Mouse (Mus musculus): ENCODE results near the gene Clic3. TPM values are rescaled to one million over a fixed set of nuclear protein-coding genes. Genes with fewer than 3 reads are reported as not detected.

Gene Clic3
- polyA plus RNA-seq, 1 experiment from 2014 or later: 7.2 TPM

DNA sequence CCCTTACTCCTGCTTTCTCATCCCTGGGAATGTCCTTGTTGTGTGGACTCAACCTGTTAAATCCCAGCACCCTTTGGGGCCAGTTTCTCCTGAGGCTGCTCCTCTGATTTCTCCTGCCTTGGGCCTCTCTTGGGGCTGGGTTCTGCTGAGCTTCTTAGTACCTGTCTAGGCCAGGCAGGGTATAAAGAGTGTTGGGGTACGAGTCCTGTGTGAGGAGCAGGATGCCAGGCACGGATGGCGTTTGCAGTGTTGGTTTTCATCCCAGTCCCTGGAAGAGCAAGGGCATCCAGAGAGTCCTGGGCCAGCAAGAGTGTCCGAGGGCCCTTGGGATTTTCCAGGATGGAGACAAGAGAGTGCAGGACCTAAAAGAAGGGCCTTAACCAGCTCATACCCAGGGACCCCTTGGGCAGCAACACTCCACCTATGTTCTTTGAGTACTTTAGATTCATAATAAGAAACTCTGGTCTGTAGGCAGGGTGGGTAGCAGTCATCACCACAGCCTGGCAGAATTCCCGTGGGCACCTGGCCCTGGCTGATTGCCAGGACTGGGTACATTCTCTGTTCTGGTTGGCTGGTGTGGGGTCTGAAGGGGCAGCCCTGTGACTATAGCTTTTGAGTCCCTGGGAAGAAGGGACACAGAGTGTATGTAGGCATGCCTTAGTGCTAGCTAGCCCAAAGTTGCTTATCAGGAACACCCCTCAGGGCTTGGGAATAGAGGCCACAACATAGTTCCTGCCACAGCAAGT, 27.0 kb upstream of the Clic3 start:
- H3K4me2 ChIP-seq: peak overlapping the region; percentile 94
- peak overlapping the region; percentile 49; the same call in 1 of the 2 replicates for H3K9ac ChIP-seq
- H3K9me3 ChIP-seq: no peaks in the 10 kb centered on the region
- no peak overlapping the region for H3K27ac ChIP-seq
- H3K27me3 ChIP-seq: peaks cover 46% of the 10 kb centered on the region
- H3K36me3 ChIP-seq: no peaks in the 10 kb centered on the region
- peaks cover 8% of the 10 kb centered on the region for H3K4me1 ChIP-seq
- WGBS: 70% methylated on average over 5 of the region's 5 CpGs
- H3K4me3 ChIP-seq: peak overlapping the region; percentile 69
- ATAC-seq (ENCODE audit: insufficient number of reproducible peaks, insufficient read depth, low FRiP score, low TSS enrichment, low read depth): no peak

DNA sequence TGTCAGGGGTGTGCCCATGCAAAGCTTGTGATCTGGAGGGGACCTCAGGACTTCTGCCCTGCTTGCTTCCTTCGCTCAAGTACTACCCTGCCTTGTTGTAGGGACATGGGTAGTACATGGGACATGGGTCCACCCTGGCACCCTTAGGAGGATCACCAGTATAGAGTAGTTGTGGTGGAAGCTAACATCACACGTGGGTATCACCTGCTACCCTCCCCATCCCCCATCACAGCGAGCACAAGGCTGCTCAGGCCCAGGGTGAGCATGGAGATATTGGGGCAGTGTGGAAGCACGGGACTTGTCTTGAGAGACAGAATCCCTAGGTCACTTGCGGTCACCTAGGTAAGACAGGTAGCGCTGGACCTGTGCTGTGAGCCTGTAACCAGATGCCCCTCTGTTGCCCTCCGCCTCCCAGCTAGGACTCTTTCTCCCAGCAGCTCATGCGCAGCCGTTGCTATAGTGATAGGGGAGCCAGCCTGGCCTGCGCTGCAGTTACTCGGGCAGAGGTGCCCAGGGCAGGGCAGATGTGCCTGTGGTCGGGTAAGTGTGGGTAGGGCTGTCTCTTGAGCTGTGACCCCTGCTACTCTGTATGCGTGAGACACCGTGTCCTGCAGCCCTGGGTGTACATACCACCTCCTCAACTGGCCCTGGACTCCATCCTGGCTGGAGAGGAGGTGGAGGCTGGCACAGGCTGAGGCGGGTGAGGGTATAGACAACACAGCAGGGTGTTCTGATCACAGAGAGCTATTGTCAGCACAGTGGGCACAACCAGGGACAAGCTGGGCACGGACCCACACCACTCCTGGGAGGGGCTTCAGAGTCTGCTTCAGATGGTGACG, 26.0 kb upstream of the Clic3 start:
- H3K9me3 ChIP-seq: no peaks in the 10 kb centered on the region
- H3K4me1 ChIP-seq: peaks cover 8% of the 10 kb centered on the region
- ATAC-seq (ENCODE audit: insufficient number of reproducible peaks, insufficient read depth, low FRiP score, low TSS enrichment, low read depth): no peak
- H3K4me3 ChIP-seq: no peak overlapping the region
- peaks cover 36% of the 10 kb centered on the region for H3K27me3 ChIP-seq
- H3K36me3 ChIP-seq: 0 out of 2 replicates have a peak, but pooled peaks cover 3% of the 10 kb centered on the region
- H3K4me2 ChIP-seq: no peak overlapping the region
- no peak overlapping the region for H3K9ac ChIP-seq
- 57% methylated on average over 17 of the region's 17 CpGs for WGBS
- no peak overlapping the region for H3K27ac ChIP-seq

DNA sequence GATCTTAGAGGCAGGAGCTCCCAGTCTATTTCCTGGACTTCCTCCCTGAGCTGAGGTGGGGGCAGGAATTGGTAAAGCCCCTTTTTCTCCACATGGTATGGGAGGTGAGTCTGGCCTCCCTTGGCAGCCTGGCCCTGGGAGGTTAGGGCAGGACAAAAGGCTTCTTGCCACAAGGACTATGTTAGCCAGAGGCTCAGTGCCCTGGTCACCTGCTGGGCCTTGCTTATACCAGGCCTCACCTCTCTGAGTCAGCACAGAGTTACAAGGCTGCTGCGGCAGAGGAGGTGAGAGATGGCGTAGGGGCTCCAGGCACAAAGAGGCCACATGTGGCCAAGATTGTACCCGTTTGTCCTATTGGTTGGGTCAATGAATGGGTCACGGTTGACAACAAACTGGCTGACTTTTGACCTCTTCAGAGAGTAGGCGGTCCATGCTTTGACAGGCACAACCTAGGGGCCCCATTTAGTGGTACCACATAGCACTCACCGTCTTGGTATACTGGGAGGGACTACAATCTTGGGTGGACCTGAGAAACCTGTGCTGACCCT, 25.3 kb upstream of the Clic3 start:
- no peak overlapping the region for H3K4me3 ChIP-seq
- no peak overlapping the region; the same call in 1 of the 2 replicates for H3K9ac ChIP-seq
- H3K4me2 ChIP-seq: no peak overlapping the region
- H3K36me3 ChIP-seq: 0 out of 2 replicates have a peak, but pooled peaks cover 3% of the 10 kb centered on the region
- WGBS: 53% methylated on average over 6 of the region's 6 CpGs
- H3K4me1 ChIP-seq: peaks cover 8% of the 10 kb centered on the region
- peaks cover 28% of the 10 kb centered on the region for H3K27me3 ChIP-seq
- no peak for ATAC-seq (ENCODE audit: insufficient number of reproducible peaks, insufficient read depth, low FRiP score, low TSS enrichment, low read depth)
- H3K9me3 ChIP-seq: no peaks in the 10 kb centered on the region
- no peak overlapping the region for H3K27ac ChIP-seq

DNA sequence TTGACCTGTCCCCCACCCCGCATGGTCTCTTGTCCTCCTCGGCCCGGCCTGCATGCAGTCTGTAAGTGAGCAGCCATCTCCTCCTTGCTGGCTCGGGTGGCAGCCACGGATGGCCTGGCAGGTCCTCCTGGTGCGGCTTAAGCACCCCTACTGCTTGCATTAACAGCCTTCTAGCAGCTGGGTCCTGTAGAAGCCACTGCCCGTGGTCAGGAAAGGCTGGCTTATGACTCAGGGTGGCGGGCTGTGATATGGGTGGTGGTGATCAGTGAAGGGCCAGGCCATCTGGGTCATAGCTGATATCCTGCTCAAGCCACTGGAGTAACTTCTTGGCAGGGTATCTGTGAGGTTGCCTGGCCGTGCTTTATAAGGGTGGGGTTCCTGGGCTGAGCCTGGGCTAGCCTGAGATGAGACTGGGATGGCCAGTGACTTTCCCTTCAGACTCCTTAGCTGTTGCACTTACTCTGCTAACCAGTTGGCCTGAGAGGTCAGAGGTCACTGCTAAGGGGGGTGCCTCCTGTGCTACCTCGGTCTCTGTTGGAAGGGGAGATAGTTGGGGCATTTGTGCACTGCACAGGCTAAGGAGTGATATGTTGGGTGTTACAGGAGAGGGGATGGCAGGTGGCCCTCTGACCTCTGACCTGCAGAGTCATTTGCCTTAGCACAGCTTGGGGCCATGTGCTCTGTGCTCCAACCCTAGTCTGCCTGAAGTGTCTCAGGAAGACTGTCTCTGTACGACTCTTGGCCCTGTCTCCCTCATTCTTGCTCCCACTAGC, 24.1 kb upstream of the Clic3 start:
- no peak overlapping the region for H3K4me3 ChIP-seq
- ATAC-seq (ENCODE audit: insufficient number of reproducible peaks, insufficient read depth, low FRiP score, low TSS enrichment, low read depth): no peak
- no peak overlapping the region for H3K27ac ChIP-seq
- H3K9me3 ChIP-seq: no peaks in the 10 kb centered on the region
- peaks cover 24% of the 10 kb centered on the region for H3K27me3 ChIP-seq
- peak overlapping the region; percentile 3; the same call in 1 of the 2 replicates for H3K9ac ChIP-seq
- no peak overlapping the region for H3K4me2 ChIP-seq
- peaks cover 8% of the 10 kb centered on the region for H3K4me1 ChIP-seq
- 74% methylated on average over 11 of the region's 11 CpGs for WGBS
- peaks cover 4% of the 10 kb centered on the region; the same call in 1 of the 2 replicates for H3K36me3 ChIP-seq

DNA sequence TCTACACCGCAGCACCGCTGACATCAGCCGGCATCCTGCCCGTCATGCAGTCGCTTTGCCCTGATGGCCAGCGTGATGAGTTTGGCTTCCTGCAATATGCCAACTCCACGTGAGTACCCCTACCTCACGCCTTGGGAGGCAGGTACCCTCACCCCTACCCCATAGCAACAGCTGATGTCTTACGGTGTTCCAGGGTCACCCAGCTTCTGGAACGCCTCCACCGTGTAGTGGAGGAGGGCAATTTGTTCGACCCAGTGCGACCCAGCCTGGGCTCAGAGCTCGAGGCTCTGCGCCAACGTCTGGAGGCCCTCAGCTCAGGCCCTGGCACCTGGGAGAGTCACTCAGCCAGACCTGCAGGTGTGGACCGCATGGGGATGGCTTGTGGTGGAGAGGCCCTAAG, 23.5 kb upstream of the Clic3 start:
- Histone ChIP-seq H3K4me1 (peaks cover 8% of the 10 kb centered on the region), H3K27ac (no peak overlapping the region), H3K4me3 (no peak overlapping the region), H3K4me2 (no peak overlapping the region), H3K9me3 (no peaks in the 10 kb centered on the region), H3K9ac (peak overlapping the region; percentile 3; the same call in 1 of the 2 replicates), H3K36me3 (peaks cover 9% of the 10 kb centered on the region; the same call in 1 of the 2 replicates), H3K27me3 (peaks cover 24% of the 10 kb centered on the region)
- WGBS: 89% methylated on average over 17 of the region's 17 CpGs
- ATAC-seq (ENCODE audit: insufficient number of reproducible peaks, insufficient read depth, low FRiP score, low TSS enrichment, low read depth): no peak

DNA sequence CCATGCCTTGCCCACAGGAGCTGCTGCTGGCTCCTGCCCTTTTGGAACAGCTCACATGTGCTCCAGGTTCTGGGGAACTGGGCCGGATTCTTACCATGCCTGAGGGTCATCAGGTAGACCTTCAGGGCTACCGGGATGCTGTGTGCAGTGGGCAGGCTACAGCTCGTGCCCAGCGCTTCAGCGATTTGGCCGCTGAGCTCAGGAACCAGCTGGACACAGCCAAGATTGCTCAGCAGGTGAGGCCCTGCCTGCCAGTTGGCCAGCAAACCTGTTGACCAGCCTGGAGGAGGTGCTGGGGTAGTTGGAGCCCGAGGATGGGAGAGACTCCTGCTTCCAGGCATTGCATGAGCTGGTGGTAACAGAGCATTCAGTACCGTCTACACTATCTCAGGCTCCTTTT, 22.3 kb upstream of the Clic3 start:
- WGBS: 87% methylated on average over 8 of the region's 8 CpGs
- peaks cover 18% of the 10 kb centered on the region for H3K27me3 ChIP-seq
- H3K36me3 ChIP-seq: peaks cover 15% of the 10 kb centered on the region
- H3K27ac ChIP-seq: no peak overlapping the region
- no peak for ATAC-seq (ENCODE audit: insufficient number of reproducible peaks, insufficient read depth, low FRiP score, low TSS enrichment, low read depth)
- H3K4me2 ChIP-seq: no peak overlapping the region
- peaks cover 3% of the 10 kb centered on the region; the same call in 1 of the 2 replicates for H3K4me1 ChIP-seq
- no peak overlapping the region for H3K4me3 ChIP-seq
- H3K9me3 ChIP-seq: no peaks in the 10 kb centered on the region
- no peak overlapping the region for H3K9ac ChIP-seq

DNA sequence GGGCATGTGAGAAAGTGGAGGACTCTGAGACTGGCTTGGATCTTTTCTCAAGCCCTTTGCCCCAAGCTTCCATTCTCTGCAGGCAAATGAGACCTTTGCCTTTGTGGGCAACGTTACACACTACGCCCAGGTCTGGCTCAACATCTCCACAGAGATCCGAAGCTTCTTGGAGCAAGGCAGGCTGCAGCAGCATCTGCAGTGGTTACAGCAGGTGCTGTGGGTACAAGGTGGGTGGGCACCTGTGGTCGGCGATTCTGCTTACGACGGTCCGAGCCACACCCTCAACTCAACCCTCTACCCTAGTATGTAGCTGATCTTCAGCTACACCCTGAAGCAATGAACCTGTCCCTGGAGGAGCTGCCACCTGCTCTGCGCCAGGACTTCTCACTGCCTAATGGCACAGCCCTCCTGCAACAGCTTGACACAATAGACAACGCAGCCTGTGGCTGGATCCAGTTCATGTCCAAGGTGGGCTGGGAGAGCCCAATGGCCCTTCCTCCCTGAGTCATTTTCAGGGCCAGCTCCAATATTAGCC, 20.3 kb upstream of the Clic3 start:
- no peaks in the 10 kb centered on the region for H3K9me3 ChIP-seq
- H3K9ac ChIP-seq: no peak overlapping the region
- peaks cover 15% of the 10 kb centered on the region for H3K36me3 ChIP-seq
- no peak overlapping the region for H3K4me2 ChIP-seq
- H3K4me3 ChIP-seq: no peak overlapping the region
- no peaks in the 10 kb centered on the region for H3K27me3 ChIP-seq
- H3K27ac ChIP-seq: no peak overlapping the region
- ATAC-seq (ENCODE audit: insufficient number of reproducible peaks, insufficient read depth, low FRiP score, low TSS enrichment, low read depth): no peak
- no peaks in the 10 kb centered on the region for H3K4me1 ChIP-seq
- 89% methylated on average over 10 of the region's 10 CpGs for WGBS

DNA sequence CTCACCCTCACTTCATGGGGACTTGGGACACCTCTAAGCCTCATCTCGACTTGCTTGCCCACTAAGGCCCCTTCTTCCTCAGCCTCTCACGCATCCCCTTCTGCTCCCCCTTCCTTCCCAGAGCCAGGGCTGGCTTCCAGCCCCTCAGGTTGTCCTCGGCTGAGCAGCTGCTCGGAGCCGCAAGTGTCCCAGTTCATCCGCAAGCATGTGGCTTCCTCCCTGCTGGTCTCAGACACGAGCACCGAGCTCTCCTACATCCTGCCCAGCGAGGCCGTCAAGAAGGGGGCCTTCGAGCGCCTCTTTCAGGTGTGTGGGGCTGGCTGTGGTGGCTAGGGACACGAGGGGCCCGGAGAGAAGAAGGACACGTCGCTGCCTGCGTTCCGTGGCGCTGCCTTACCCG, 15.6 kb upstream of the Clic3 start:
- Histone ChIP-seq H3K27me3 (no peaks in the 10 kb centered on the region), H3K9ac (no peak overlapping the region), H3K4me2 (no peak overlapping the region), H3K4me3 (no peak overlapping the region), H3K4me1 (no peaks in the 10 kb centered on the region), H3K9me3 (no peaks in the 10 kb centered on the region), H3K36me3 (peaks cover 12% of the 10 kb centered on the region), H3K27ac (no peak overlapping the region)
- no peak for ATAC-seq (ENCODE audit: insufficient number of reproducible peaks, insufficient read depth, low FRiP score, low TSS enrichment, low read depth)
- 80% methylated on average over 20 of the region's 20 CpGs for WGBS

DNA sequence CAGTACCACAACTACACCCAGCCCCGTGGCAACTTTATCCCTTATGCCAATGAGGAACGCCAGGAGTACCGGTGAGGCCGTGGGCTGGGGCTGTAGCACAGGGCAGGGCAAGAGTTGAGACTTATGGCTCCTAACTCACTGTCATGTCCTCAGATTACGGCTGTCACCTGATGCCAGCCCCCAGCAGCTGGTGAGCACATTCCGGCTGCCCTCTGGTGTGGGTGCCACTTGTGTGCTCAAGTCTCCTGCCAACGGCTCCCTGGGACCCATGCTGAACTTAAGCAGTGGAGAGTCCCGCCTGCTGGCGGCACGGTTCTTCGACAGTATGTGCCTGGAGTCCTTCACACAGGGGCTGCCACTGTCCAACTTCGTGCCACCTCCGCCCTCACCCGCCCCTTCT, 14.0 kb upstream of the Clic3 start:
- no peaks in the 10 kb centered on the region for H3K4me1 ChIP-seq
- H3K9ac ChIP-seq: no peak overlapping the region
- H3K4me3 ChIP-seq: no peak overlapping the region
- no peak overlapping the region for H3K4me2 ChIP-seq
- WGBS: 85% methylated on average over 14 of the region's 14 CpGs
- no peak overlapping the region for H3K27ac ChIP-seq
- no peak for ATAC-seq (ENCODE audit: insufficient number of reproducible peaks, insufficient read depth, low FRiP score, low TSS enrichment, low read depth)
- H3K9me3 ChIP-seq: no peaks in the 10 kb centered on the region
- H3K36me3 ChIP-seq: peaks cover 10% of the 10 kb centered on the region
- no peaks in the 10 kb centered on the region for H3K27me3 ChIP-seq

DNA sequence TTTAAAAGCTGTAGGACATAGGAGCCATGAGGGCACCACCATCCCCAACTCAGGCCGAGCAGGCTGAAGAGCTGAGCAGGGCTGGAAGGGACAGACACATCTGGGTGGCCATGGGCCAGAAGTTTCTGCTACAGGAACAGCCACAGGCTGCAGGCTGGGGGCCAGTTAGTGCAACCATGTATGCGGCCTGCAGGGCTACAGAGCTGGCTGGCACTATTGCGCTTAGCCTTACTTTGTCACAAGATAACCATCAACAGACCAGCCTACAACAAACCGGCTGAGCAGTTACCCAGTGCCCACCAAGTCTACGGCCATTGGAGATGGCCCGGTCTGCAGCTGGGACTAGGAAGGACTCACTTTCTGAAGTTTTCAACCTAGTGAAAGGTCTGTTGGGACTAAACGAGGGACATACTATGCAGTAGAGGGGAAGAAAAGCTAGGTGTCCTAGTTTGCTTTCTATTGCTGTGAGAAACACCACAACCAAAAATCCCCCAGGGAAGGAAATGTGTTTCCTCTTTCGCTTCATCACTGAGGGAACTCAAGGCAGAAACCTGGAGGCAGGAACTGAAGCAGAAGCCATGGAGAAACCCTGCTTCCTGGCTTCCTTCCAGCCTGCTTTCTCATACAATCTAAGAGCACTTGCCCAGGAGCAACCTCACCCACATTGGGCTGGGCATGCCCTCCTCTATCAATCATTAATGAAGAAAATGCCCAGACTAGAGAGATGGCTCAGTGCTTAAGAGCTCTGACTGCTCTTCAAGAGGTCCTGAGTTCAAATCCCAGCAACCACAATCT, 5.6 kb upstream of the Clic3 start:
- 79% methylated on average over 8 of the region's 8 CpGs for WGBS
- no peaks in the 10 kb centered on the region; the same call in 1 of the 2 replicates for H3K36me3 ChIP-seq
- H3K4me1 ChIP-seq: no peaks in the 10 kb centered on the region
- H3K4me3 ChIP-seq: no peak overlapping the region
- no peaks in the 10 kb centered on the region for H3K27me3 ChIP-seq
- no peak overlapping the region for H3K4me2 ChIP-seq
- H3K9me3 ChIP-seq: no peaks in the 10 kb centered on the region
- ATAC-seq (ENCODE audit: insufficient number of reproducible peaks, insufficient read depth, low FRiP score, low TSS enrichment, low read depth): no peak
- H3K9ac ChIP-seq: no peak overlapping the region
- no peak overlapping the region for H3K27ac ChIP-seq
